Mouse (Mus musculus): ENCODE results near the gene Spaca4.

- TF ChIP-seq GATA1 (IDR thresholded peaks at IDR 0.05; ENCODE audit: low read length) (no peak), TAL1 (IDR thresholded peaks at IDR 0.05; ENCODE audit: low read length) (no peak)
Observed at GRCm38 (mm10) chr7:45677627-45678295, 47.9 kb downstream of the Spaca4 start.
